Mouse (Mus musculus) spleen, adult 2 months (tissue): ENCODE results near the gene Mb21d2.

ENCODE experiments used
- CTCF ChIP-seq: fragments of 200-500 bp; IDR thresholded peaks from 2 replicates; pipeline ENCODE4 v1.5.1; 2011; ENCODE audit warnings: mild to moderate bottlenecking, inconsistent platforms; ENCODE audit not compliant: insufficient read depth, insufficient read length, insufficient replicate concordance; ENCODE audit errors: extremely low read depth
- POLR2A ChIP-seq: fragments of 200-500 bp; IDR thresholded peaks from 2 replicates; pipeline ENCODE4 v1.6.1; 2011; ENCODE audit warnings: low read depth, low read length, inconsistent platforms

GRCm38 (mm10) chr16:28943254-28943653 is 13.8 kb upstream of the Mb21d2 start:
- no peak for TF ChIP-seq CTCF
- TF ChIP-seq POLR2A = no peak
